Mouse (Mus musculus) olfactory bulb, adult 2 months (tissue): ENCODE measurements around the gene 1700113H08Rik. TPM values are rescaled to one million over a fixed set of nuclear protein-coding genes. Genes with fewer than 3 reads are reported as not detected.

Experiments used
- H3K27ac ChIP-seq: fragments of 200-500 bp; 2 replicates; pipeline ENCODE4 v1.5.1; 2012; ENCODE audit warnings: low read depth, low read length; ENCODE audit not compliant: insufficient read depth
- H3K4me1 ChIP-seq: fragments of 200-500 bp; 2 replicates; pipeline ENCODE4 v1.6.1; 2012; ENCODE audit warnings: low read length; ENCODE audit not compliant: control insufficient read depth, insufficient read depth
- H3K4me3 ChIP-seq: fragments of 200-500 bp; 2 replicates; pipeline ENCODE4 v1.5.1; 2012; ENCODE audit warnings: mild to moderate bottlenecking, low read depth, low read length, moderate library complexity; ENCODE audit not compliant: insufficient read depth
- CTCF ChIP-seq: fragments of 200-500 bp; IDR thresholded peaks from 2 replicates; pipeline ENCODE4 v1.5.1; 2012; ENCODE audit warnings: low read depth, mild to moderate bottlenecking, low read length, moderate library complexity; ENCODE audit not compliant: insufficient read depth
- POLR2A ChIP-seq: fragments of 200-500 bp; IDR thresholded peaks from 2 replicates; pipeline ENCODE4 v1.6.1; 2012; ENCODE audit warnings: mild to moderate bottlenecking, low read depth, low read length, moderate library complexity; ENCODE audit not compliant: insufficient read depth
- WGBS: fragments of 180-500 bp; shearing (Covaris S2); methylation state at CpG from one replicate; pipeline ENCODE4 v1.1.7; 2018; 5-methylcytosine and 5-hydroxymethylcytosine counted together
- polyA plus RNA-seq: library from polyadenylated mRNA; stranded (reverse); fragments of >200 nt; gene quantifications from 2 replicates; pipeline ENCODE4 v1.2.4, GENCODE M21; 2012; ENCODE audit warnings: low replicate concordance; ENCODE audit not compliant: missing spikeins, insufficient read depth, insufficient read length

Gene 1700113H08Rik
- not detected in 2 replicates for polyA plus RNA-seq

- Histone ChIP-seq H3K4me3 (peak within 1 kb of the TSS; percentile 55), H3K4me1 (peaks cover 10% of the 10 kb centered on the region), H3K27ac (no peak within 1 kb of the TSS)
- 18% methylated on average over 15 of the region's 15 CpGs for WGBS
- TF ChIP-seq CTCF (no peak), POLR2A (no peak)
Measured at GRCm38 (mm10) chr10:87057500-87058250, at the start of gene 1700113H08Rik. Gene 1700113H08Rik, plus strand, starts transcription at chr10:87058045.

DNA sequence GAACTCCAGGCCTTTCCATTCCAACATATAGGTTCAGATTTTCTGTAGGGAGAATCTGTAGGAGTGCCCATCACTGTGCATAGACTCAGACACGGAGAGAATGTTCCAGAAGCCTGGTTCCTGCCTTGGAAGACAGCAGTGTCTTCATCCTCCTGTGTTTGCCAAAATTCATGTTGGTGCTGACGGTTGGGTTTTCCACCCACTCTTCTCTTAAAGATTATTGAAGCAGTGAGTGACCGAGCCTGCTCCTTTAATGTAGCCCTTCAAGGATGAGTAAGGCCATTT lies 49.7 kb upstream of the 1700113H08Rik start:
- TF ChIP-seq CTCF (no peak), POLR2A (no peak)
- WGBS: 86% methylated on average over 3 of the region's 3 CpGs
- Histone ChIP-seq H3K4me1 (no peaks in the 10 kb centered on the region), H3K4me3 (no peak overlapping the region), H3K27ac (no peak overlapping the region)

DNA sequence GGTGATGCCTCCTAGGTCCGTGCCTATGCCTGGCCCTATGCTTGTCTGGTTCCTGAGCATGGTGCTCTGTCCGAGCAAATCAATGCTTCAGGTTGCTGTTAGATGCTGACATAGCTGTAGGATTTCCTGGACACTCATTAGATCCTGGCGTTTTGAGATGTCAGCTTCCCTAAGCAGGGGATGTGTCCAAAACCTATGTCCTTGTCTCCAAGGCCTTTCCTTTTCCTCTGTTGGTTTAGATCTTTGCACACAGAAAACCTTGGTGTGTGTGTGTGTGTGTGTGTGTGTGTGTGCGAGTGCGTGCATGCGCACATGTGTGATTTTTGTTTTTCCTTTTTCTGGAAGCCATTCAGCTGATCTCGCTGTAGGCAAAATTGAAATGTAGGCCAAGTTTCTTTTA lies 45.8 kb upstream of the 1700113H08Rik start:
- 95% methylated on average over 7 of the region's 7 CpGs for WGBS
- Histone ChIP-seq H3K4me1 (peaks cover 5% of the 10 kb centered on the region), H3K4me3 (no peak overlapping the region), H3K27ac (no peak overlapping the region)
- TF ChIP-seq POLR2A: no peak
- no peak for TF ChIP-seq CTCF

GRCm38 (mm10) chr10:87014391-87014965 lies 43.4 kb upstream of the 1700113H08Rik start:
- H3K4me3 ChIP-seq: no peak overlapping the region
- TF ChIP-seq POLR2A: no peak
- TF ChIP-seq CTCF: no peak
- H3K27ac ChIP-seq: no peak overlapping the region
- H3K4me1 ChIP-seq: peaks cover 5% of the 10 kb centered on the region
- 89% methylated on average over 7 of the region's 7 CpGs for WGBS

GRCm38 (mm10) chr10:87015403-87015802 lies 42.4 kb upstream of the 1700113H08Rik start:
- peaks cover 5% of the 10 kb centered on the region for H3K4me1 ChIP-seq
- no peak overlapping the region for H3K27ac ChIP-seq
- no peak overlapping the region for H3K4me3 ChIP-seq
- 66% methylated on average over 5 of the region's 5 CpGs for WGBS
- TF ChIP-seq POLR2A (no peak), CTCF (no peak)

DNA sequence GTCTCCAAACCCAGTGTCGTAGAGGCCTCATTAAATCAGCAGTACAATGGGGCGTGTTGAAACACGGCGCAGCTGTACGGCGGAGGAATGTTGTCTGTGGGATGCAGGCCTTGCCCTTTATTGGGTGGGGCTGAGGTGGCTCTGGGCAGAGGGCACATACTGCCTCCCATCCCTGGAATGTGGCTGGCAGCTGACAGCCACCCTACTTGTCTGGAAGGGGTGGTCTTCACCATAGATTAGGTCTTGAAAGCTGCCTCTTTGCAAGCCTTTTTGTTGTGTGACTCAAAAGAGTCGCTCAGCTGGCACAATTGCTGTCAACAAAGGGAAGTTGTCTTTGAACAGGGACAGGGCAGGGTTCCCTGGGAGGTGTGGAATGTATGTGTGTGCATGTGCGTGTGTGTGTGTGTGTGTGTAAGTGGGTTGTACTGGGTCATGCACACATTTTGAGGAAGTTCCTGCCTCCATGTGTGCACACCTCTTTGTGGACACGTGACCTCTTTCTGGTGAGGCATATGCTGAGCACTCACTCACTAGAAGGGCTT lies 41.6 kb upstream of the 1700113H08Rik start:
- H3K4me1 ChIP-seq: peaks cover 5% of the 10 kb centered on the region
- WGBS: 35% methylated on average over 9 of the region's 9 CpGs
- no peak for TF ChIP-seq POLR2A
- no peak overlapping the region for H3K27ac ChIP-seq
- H3K4me3 ChIP-seq: no peak overlapping the region

DNA sequence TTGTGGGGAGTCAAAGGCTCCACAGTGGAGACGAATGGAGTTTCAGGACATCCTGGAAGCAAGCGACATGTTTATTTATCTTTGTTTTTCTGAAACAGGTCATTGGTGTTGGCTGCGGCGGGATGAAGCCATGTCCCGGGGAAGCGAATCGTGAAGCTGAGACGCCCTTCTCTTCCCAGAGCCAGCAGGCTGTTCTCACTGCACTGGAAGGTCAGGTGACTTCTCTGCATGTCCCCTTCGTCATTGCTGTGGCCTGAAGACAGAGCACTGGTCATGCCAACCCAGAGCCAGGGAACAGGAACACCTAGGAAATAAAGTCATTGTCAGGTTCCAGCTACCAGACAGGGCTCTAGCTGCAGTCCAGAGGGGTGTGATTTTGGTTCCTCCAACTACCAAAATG lies 39.0 kb upstream of the 1700113H08Rik start:
- WGBS: 86% methylated on average over 9 of the region's 9 CpGs
- TF ChIP-seq POLR2A (no peak), CTCF (no peak)
- H3K4me3 ChIP-seq: no peak overlapping the region
- no peak overlapping the region for H3K27ac ChIP-seq
- peaks cover 5% of the 10 kb centered on the region for H3K4me1 ChIP-seq

GRCm38 (mm10) chr10:87020711-87021110 lies 37.1 kb upstream of the 1700113H08Rik start:
- H3K4me1 ChIP-seq: peaks cover 5% of the 10 kb centered on the region
- no peak overlapping the region for H3K4me3 ChIP-seq
- H3K27ac ChIP-seq: no peak overlapping the region
- no peak for TF ChIP-seq POLR2A
- no peak for TF ChIP-seq CTCF
- 38% methylated on average over 16 of the region's 16 CpGs for whole genome bisulfite sequencing

GRCm38 (mm10) chr10:87024884-87025283 lies 33.0 kb upstream of the 1700113H08Rik start:
- TF ChIP-seq CTCF: peak; percentile 97
- TF ChIP-seq POLR2A: no peak
- Histone ChIP-seq H3K4me1 (no peaks in the 10 kb centered on the region), H3K27ac (no peak overlapping the region), H3K4me3 (no peak overlapping the region)
- 0% methylated on average over 8 of the region's 10 CpGs for WGBS
